Mouse (Mus musculus): Measurements from ENCODE around the gene Rap2a.
A peak's percentile ranks its signal among the peaks of the same experiment; 100 is the strongest.

Rap2a gene

GRCm38 (mm10) chr14:120500021-120500560 is 21.8 kb downstream of the Rap2a start:
- DNase-seq, result no peak

DNA sequence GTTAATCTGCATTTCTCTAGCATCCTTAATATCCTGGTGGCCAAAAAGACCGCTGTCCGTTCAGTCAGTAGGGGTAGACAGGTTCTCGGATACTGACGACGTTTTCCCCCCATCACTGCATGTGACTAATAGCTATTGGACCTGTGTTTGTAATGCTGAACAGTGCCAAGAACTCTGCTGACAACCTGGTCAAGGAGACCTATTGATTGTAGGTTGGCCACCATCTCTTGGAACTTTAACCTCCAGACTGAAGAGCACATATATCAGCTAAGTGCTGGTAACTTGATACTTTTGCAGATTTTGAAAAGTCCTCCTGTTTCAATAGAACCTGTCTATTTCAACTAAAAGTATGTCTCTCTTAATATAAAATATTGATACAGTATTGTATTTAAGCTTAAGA is 22.5 kb downstream of the Rap2a start:
- DNase-seq, result no peak

DNA sequence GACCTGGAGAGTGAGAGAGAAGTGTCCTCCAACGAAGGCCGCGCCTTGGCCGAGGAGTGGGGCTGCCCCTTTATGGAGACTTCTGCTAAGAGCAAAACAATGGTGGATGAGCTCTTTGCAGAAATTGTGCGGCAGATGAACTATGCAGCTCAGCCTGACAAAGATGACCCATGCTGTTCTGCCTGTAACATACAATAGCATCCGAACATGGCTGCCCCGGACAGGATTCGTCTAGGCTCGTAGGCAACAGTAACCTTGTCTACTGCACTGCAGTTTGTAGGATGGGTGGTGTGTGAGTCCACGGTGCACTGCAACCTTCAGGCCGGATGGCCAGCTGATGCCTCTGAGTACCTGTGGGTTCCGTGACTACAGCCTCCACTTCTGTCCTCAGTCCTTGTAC is 25.4 kb downstream of the Rap2a start:
- DNase-seq, result no peak

DNA sequence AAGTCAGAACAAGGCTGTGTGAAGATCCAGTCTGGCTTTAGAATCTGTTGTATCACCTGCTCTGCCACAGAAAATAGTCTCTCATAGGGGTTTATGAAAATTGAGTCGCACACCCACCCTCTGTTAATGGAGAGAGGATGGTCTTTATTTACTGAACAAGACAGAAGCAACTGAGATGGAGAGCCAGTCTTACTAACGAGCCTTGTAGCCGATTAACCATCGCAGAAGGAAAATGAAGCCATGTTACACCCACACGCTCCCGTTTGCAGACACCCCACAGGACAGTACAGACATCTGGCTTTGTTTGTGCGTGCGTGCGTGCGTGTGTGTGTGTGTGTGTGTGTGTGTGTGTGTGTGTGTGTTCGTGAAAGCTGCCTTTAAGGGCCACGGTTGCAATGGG is 26.2 kb downstream of the Rap2a start:
- DNase-seq, result no peak

DNA sequence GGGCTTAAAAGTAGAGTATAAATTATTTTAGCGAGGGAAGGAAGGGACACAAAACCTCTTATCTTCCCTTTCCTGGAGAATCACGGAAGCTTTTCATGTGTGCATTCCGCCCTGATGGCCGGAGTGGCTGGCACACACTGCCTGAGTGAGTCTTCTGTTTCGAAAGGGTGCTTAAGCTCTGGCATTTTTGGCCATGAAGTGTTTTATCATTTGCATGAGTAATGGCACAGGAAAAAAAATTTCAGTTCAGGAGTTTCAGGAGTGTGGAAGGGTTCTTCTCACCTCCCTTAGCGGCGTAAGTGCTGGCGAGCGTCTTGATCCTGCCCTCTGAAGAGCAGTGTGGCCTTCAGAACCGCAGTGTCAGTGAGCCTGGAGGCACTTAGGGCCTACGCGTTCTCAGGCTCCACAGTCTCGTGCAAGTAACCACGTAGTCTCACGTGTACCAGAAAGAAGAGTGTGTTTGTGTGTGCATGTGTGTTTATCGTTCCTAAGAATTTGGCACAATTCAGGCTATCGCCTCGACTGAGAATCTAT is 26.8 kb downstream of the Rap2a start:
- no peak for DNase-seq

GRCm38 (mm10) chr14:120505918-120506317 is 27.7 kb downstream of the Rap2a start:
- no peak for DNase-seq

- DNase-seq, result no peak
Observed at GRCm38 (mm10) chr14:120507516-120507915, 29.3 kb downstream of the Rap2a start.

DNA sequence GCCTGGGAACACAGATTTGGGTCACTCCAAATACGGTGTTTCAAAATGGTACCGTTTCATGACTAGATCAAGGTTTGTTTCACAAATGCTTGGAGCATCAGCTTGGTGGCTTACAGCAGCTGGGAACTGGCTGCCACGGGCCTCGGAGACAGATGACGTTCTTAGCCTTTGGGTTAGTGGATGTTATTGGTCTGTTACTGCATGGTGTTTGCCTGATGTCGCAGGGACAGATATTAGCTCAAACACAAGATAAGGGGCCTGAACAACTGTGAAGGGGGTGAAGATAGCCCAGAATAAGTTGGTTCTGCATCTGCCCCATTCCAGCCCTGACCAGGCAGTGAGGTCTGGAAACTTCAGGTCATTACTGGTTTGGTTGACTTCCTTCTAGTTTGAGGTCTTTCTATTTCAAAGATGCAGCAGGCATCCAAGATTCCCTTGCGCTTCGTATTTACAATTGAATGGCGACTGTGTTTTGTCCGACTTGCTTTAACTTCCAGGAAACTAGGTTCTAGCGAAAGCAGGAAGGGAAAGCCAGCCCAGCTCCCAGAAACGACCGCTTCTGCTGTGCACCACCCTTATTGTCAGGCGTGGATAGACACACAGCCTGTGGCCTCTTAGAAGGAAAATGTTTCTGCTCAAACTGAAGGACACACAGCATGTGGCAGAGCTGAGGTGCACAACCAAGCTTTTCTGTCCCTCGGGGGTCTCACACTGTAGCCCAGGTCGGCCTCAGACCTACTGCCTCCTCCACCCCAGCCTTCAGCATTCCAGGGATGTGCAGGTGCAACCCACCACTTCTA is 30.5 kb downstream of the Rap2a start:
- DNase-seq, result no peak

- no peak for DNase-seq
Observed at GRCm38 (mm10) chr14:120509366-120509640, 31.1 kb downstream of the Rap2a start.

DNA sequence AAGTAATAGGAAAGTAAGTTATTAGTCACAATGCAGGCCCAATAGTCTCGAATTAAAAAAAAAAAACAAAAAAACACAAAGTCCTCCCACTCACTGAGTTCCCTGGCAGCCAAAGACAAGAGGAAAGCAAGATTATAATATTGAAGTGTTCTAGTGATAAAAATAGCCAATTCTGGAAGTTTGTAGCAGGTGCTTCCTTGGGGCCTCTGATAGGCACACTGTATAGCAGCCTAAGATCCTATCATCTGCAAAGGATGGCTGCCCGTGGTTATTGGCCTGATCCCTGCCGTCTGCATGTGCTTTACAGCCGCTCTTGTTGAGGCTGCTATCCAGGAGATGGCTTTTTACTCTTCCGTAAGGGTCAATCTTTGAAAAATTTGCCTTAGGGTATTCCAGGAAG is 33.6 kb downstream of the Rap2a start:
- no peak for DNase-seq

DNA sequence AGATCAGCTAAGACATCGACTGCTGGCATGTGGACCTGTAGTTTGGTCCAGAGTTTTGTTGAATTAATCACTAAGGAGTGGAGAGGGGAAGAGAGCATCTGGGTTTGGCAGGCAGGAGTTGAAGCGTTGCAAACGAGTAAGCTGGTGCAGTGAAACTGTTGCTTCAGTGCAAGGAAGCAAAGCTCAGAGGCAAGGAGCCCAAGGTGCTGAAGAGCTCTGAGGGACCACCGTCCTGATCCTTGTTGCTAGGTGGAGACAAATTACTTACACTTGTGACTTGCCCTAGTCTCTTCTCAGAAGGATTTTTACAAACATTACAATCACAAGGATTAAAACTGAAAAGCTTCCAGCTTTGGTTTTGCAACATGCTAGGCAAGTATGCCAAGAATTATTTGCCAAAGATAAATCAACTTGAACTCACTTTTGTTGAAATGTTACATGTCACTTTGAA is 36.6 kb downstream of the Rap2a start:
- DNase-seq, result no peak

DNA sequence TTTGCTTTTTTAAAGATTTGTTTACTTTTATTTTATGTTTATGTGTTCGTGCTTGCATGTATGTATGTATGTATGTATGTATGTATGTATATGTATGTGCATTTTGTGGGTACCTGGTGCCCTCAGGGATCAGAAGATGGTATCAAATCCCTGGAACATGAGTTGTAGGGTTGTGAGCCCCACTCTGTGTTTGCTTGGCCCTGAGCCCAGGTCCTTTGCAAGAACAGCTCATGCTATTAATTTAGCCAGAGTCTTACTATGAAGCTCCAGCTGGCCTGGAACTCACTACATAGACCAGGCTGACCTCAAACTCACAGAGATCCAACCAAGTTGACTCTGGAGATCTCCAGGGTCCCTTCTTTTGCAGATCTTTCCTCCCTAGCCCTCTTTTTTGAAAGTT is 37.1 kb downstream of the Rap2a start:
- peak; percentile 36 for DNase-seq

DNA sequence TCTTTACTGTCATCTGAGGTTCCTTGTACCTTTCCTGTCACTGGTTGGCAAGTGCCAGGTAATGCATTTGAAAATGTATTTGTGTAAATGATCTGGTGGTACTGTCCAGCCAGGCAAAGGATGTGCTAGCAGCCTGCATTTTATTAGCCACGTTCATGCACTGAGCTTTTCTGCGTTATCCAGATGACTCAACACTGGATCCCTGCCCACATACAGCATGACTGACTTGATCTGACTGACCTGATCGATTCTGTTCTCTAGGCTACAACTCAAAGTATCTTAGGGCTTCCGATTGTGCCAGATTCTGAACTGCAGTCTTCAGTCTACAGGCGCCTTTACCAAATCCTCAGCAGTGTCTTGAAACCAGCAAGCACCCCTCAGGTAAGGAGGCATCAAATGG is 40.5 kb downstream of the Rap2a start:
- DNase-seq, result no peak

GRCm38 (mm10) chr14:120519921-120520320 is 41.7 kb downstream of the Rap2a start:
- DNase-seq, result no peak

GRCm38 (mm10) chr14:120520843-120521242 is 42.6 kb downstream of the Rap2a start:
- DNase-seq, result no peak

DNA sequence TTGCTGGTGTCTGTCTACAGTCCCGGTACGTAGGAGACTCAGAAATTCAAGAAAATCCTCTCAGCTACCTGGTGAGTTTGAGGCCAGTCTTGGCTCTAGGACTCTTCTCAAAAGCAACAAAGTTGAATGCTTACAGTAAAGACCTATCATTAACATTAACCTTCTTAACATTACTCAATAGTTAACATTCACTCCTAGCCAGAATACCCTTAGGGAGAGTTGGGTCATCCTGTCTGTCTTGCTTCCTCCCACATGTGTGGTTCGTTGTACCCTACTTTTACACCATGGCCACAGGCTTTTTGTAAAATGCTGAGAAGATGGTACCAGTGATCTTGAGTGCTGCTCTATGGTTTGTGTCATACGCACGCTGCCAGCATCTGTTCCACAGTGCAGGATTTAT is 45.1 kb downstream of the Rap2a start:
- no peak for DNase-seq

- DNase-seq, result no peak
Observed at GRCm38 (mm10) chr14:120525644-120526043, 47.4 kb downstream of the Rap2a start.

- no peak for DNase-seq
Observed at GRCm38 (mm10) chr14:120533301-120533700, 55.1 kb downstream of the Rap2a start.

- DNase-seq, result no peak
Observed at GRCm38 (mm10) chr14:120534841-120535271, 56.6 kb downstream of the Rap2a start.

DNA sequence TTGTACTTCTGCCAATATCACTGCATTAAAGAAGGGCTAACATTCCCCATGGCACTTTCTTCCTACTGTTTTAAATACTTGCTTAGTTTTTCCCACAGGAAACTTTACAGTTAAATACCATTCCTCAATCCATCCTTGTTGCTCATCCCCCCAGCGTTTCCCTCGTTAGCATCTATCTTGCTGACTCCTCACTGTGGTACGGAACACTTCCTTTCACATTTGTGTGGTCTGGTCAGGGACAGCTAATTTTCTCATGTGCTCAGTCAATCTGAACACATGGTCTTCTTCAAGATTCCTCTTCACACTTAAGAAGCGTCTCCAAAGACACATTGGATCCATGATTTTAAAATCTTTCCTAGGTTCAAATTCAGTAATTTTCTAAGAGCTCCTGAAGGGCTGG is 57.2 kb downstream of the Rap2a start:
- no peak for DNase-seq

- no peak for DNase-seq
Observed at GRCm38 (mm10) chr14:120535924-120536323, 57.7 kb downstream of the Rap2a start.

DNA sequence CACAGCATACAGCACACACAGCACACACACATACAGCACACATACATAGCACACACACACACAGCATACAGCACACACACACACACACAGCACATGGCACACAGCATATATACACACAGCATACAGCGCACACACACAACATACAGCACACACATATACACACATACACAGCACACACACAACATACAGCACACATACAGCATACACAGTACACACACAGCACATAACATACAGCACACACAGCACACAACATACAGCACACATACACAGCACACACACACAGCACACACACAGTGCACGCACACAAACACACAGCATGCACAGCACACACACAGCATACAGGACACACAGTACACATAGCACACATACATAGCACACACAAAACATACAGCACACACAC is 60.9 kb downstream of the Rap2a start:
- no peak for DNase-seq

DNA sequence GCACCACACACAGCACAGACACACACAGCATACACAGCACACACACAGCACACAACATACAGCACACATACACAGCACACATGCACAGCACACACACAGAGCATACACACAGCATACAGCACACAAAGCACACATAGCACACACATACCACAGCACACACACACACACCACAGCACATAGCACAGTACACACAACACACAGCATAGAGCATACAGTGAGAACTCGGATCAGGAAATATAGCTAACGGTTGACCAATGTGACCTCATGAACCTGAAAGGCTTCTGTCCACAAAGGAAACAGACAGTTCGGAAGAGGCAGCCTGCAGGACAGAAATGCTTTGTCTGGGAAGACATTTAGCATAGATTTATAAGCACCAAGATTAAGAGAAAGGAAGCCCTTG is 61.4 kb downstream of the Rap2a start:
- DNase-seq, result peak; percentile 11

- DNase-seq, result no peak
Observed at GRCm38 (mm10) chr14:120542445-120542844, 64.2 kb downstream of the Rap2a start.

DNA sequence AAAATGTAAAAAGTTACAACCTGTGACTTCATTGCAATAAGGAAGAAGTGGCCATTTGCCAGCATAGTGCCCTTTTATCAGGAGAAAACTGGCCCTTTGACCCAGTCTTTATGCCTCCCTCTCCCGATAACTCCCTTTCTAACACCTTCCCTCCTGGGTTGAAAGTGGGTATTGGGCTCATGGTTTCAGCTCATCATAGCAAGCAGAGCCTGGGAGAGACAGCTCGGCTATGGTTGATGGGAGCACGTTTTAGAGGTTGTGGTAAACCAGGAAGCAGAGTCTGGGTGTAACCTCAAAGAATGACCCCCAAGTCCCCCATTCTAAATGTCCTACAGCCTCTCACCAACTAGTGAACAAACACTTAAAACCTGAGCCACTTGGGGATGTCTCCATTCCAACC is 64.7 kb downstream of the Rap2a start:
- DNase-seq, result no peak
